Mouse (Mus musculus) layer of hippocampus, adult 9-11 months (tissue): ENCODE results near the gene Cmtr1.
"Not testable (repeated sequence)": the region's sequence is repeated elsewhere in the genome, so short reads cannot be mapped to it uniquely, and the experiment has no call there.

ENCODE experiments used
- DNase-seq: peaks from one replicate; pipeline ENCODE4 v3.0.0; 2022

The Cmtr1 gene

DNA sequence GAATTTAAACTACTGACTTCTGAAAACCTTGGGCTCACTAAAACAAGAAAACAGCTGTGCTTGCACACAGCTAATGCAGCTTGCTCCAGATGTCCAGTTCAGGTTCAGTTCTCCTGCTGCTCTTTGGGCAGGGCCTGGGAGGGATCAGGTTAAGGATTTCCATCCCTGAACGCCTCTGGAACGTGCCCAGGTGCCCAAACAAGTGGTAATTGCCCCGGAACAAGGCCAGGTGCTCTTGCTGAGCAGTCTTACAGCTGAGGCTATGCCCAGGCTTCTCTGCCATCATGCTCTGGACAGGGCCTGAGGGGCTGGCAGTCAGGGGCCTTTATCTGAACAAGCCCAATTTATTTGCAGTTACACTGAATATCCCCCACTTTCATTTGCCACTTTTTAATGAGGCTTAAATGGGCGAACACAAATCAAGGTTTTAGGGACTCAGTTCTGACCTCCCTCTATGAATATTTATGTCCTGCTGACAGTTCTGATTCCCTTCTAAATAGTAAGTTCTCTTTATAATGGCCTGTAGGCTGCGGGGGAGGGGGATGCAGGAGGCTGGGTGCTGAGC lies 46.7 kb downstream of the Cmtr1 start:
- DNase-seq = no peak

DNA sequence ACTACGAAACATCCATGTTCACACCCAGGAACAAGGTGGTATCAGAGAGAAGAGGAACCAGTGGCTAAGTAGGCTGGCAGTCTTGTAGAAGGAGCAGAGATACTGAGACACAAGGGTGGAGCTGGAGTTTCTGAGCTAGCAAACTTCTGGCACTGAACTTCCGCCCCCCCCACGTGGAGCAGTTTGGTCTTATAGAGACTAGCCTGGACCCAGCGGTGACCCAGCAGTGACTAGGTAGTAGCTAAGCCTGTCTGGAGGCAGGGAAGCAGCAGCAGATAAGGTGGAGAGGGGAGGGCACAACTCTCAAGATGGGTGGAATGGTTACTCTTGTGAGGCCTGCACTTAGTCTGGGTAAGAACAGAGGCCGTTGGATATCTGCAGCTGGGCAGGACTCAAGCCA lies 48.4 kb downstream of the Cmtr1 start:
- no peak for DNase-seq

- no peak for DNase-seq
Measured at GRCm38 (mm10) chr17:29710562-29711044, 50.2 kb downstream of the Cmtr1 start.

DNA sequence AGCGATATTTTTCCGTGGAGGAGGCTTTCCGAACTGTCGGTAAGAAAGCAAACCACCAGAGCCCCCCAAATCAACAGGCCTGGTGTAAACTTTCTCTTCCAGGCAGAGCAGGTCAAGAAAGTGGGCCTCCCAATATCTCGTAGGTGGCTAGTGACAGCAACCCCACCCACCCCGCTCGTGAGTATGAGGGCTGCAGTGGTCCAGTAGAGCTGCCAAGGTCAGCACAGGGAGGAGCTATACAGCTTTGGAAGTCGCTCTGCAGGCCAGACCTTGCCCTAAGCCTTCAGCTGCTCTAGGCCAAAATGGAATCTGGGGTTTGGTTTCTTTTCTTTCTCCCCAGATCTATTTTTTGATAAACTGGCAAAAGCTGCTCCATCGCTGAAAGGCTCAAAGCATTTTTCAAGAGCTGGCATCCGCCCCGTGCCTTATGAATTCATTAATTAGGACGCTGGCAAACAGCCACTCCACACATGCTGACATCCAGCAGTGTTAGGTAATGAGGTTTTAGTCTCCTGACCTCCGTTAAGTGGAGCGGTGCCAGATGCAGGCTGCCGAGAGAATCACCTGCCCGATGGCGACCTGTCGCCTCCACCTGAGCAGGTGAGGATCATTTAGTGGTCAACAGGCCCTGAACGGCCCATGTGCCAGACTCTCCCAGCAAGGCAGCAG lies 50.8 kb downstream of the Cmtr1 start:
- DNase-seq = no peak

DNA sequence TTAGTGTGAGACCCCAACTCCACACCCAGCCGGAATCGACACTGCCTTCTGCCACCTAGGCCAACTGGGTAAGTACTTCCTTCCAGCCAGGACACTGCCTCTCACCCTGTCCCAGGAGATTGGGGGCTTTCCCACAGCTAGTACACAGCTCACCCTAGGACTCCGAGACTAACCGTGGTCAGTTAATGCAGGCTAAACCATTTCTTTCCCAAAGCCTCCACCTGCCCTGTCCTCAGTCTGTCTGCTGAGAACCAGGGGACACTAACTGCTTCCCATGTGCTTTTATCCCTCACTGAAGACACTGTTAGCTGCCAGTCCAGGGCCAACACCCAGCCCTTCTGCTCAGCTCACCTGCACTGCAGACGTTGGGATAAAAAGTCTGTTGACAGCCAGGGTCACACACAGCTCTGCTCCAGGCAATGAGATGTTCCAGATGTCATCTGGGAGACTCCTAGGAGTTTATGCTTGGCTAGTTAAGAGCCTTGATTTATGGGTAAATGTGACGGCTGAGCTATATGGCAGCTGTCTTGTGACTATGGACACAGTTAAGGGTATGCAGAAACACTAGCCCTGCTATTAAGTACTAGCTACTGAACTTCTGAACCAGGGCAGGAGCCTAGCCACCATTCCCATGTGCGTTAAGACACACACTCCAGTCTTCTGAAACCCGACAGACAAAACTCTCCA lies 51.5 kb downstream of the Cmtr1 start:
- no peak for DNase-seq

DNA sequence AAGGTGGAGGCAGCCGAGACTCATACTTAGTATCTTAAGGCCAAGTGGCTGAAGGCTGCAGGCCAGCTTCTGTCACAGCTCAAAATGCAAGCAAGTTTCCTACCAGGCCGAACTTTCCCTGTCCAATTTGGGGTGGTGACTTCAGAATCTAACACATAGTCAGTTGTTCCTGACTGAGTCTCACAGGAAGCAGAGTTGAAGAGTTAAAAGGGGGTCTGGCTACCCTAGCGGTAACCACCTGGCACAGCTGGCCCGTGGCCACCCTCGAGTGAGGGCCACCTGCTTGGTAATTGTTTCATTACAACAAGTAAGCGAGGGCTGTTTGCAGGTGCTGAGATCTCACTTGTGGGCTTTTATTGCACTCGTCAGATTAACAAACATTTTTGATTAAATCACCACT lies 52.2 kb downstream of the Cmtr1 start:
- DNase-seq = no peak

- not testable (repeated sequence) for DNase-seq
Measured at GRCm38 (mm10) chr17:29713734-29714133, 53.3 kb downstream of the Cmtr1 start.

GRCm38 (mm10) chr17:29716732-29717445 lies 56.5 kb downstream of the Cmtr1 start, which contains the start of gene Ccdc167:
Gene Ccdc167, minus strand, starts transcription at chr17:29717044.
- peak; percentile 97 for DNase-seq

- DNase-seq = peak; percentile 54
Measured at GRCm38 (mm10) chr17:29718660-29719059, 58.3 kb downstream of the Cmtr1 start.

DNA sequence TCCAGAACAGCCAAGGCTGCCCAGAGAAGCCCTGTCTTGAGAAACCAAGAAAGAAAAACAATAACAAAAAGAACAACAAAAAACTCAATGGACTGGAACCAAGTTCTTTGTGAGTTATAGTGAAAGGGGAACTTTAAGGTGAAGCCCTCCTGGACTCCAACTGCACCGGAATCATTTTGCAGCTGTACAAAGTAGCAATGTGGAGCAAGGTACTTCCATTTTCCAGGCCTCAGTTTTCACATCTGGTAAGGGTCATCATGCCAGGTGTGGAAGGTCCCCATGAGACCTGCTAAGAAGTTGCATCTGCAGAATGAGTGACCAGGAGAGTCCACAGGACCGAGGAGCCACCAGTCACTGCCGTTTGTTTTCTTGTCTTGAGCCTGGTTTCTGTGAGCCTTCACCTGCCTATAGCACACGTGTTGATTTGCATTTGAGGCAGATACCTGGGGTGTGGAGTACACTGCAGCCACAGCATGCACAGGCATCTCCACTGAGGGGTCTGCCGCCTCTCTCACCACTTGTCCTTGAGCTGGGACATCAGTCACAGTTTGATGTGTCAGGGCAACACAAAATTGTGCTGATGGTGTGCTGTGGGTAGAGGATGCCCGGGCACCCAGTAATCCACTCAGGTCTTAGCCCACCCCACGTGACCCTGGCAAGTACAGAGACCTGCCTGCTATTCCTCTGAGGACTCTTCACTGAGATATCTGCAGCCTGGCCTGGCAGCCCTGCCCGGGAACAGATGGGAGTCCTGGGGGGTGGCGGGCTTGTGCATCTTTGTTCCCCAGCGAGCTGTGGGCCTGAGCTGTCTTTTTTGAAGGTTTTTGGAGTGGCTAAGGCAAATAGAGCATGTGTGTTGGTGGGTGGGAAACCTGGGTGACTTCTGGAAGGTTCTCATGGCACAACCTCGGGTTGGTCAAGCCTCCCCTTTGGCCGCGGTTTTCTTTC lies 59.5 kb downstream of the Cmtr1 start:
- no peak for DNase-seq

- DNase-seq = no peak
Measured at GRCm38 (mm10) chr17:29720755-29721365, 60.5 kb downstream of the Cmtr1 start.

DNA sequence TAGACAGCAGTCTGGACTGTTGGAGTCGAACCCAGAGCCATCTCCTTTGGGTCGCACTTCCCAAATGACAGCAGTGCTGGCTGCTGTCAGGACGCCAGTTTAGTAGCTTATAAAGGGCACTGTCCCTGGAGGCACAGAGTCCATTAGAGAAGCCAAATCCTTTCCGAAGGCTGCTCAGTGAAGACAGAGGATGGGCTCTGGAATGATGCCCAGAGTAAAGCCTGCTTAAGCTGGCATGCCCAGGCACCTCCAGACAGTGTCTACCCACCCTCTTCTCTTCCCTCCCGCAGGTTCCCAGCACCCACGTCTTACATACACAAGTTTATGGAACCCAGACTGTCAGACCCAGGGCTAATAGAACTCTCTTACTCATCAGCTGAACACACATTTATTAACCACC lies 64.2 kb downstream of the Cmtr1 start:
- no peak for DNase-seq

GRCm38 (mm10) chr17:29725027-29725620 lies 64.7 kb downstream of the Cmtr1 start:
- no peak for DNase-seq

DNA sequence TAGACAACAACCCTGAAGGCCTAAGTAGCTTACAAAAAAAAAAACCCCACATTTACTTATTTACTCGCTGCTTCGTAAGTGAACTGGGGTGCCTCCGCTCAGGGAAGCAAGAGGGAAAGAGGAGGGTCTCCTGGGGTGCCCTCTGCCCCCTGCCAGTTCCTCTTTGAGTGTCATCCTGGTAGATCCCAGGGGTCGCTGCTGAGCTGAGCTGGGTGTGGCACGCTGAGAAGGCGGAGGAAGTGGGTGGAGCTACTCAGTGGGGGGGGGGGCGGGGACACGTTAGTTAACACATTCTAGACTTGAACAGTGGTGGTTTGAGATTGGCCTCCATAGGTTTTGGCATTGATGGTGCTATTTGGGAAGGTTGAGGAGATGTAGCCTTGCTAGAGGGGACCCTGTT lies 67.7 kb downstream of the Cmtr1 start:
- no peak for DNase-seq

GRCm38 (mm10) chr17:29730510-29731265 lies 70.3 kb downstream of the Cmtr1 start:
- no peak for DNase-seq

GRCm38 (mm10) chr17:29731266-29731952 lies 71.0 kb downstream of the Cmtr1 start:
- no peak for DNase-seq

- DNase-seq = peak; percentile 70
Measured at GRCm38 (mm10) chr17:29731953-29732325, 71.5 kb downstream of the Cmtr1 start.

GRCm38 (mm10) chr17:29732522-29732921 lies 72.1 kb downstream of the Cmtr1 start:
- no peak for DNase-seq

DNA sequence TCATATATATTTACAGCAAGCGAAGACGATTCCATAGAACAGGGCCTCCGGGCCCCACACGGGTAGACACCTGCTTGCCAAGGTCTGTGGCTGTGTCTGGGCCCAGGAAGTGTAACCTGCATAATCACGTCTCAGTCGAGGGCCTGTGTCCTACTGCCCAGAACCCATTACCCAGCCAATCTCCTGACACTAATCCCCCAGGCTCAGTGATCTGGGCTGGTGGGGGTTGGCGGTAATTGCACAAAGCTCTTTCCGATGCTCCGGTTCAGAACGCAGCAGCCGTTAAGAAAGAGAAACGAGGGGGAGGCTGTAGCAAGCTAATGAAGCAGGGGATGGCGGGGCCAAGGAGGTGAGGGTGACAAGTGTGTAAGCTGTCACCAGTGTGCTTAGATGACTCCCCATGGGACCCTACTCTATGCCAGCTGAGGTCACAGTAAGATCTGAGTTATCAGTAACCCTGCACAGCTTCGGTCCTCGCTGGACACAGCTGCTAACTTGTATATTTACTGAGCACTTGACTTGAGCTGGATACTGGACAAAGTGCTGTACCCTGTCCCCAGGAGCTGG lies 76.1 kb downstream of the Cmtr1 start:
- no peak for DNase-seq
